Mouse (Mus musculus) intestine, embryonic 14.5 days (tissue): ENCODE results near the gene Pcsk6. TPM values are rescaled to one million over a fixed set of nuclear protein-coding genes. Genes with fewer than 3 reads are reported as not detected.

ENCODE experiments used
- ATAC-seq: fragments of 200-750 bp; cut with Nextera tagmentation; replicated peaks from 2 replicates; pipeline ENCODE4 v1.8.0; 2017; ENCODE audit warnings: low read depth, moderate number of reproducible peaks, moderate TSS enrichment, moderate library complexity; ENCODE audit not compliant: low FRiP score, low TSS enrichment
- DNase-seq: peaks from one replicate; pipeline ENCODE4 v3.0.0-alpha.2; 2018; ENCODE audit warnings: low spot score
- H3K27ac ChIP-seq: fragments of 300-500 bp; sonication (generic); 2 replicates; pipeline ENCODE4 v1.5.1; 2014; ENCODE audit warnings: low read depth, mild to moderate bottlenecking, control low read depth
- H3K27me3 ChIP-seq: fragments of 300-500 bp; sonication (generic); replicated peaks from 2 replicates; pipeline ENCODE4 v1.6.1; 2014; ENCODE audit warnings: low read length, control low read depth; ENCODE audit not compliant: control insufficient read depth, insufficient read depth
- H3K36me3 ChIP-seq: fragments of 300-500 bp; sonication (generic); 2 replicates; pipeline ENCODE4 v1.6.1; 2014; ENCODE audit warnings: low read length, control low read depth; ENCODE audit not compliant: control insufficient read depth, insufficient read depth
- H3K4me1 ChIP-seq: fragments of 300-500 bp; sonication (generic); replicated peaks from 2 replicates; pipeline ENCODE4 v1.6.1; 2014; ENCODE audit warnings: low read length, control low read depth, mixed read lengths; ENCODE audit not compliant: control insufficient read depth, insufficient read depth
- H3K4me2 ChIP-seq: fragments of 300-500 bp; sonication (generic); 2 replicates; pipeline ENCODE4 v1.6.1; 2014; ENCODE audit warnings: low read length
- H3K4me3 ChIP-seq: fragments of 300-500 bp; sonication (generic); 2 replicates; pipeline ENCODE4 v1.5.1; 2014; ENCODE audit warnings: low read depth, low read length, control low read depth, mixed read lengths
- H3K9ac ChIP-seq: fragments of 300-500 bp; sonication (generic); 2 replicates; pipeline ENCODE4 v1.6.1; 2014; ENCODE audit warnings: mild to moderate bottlenecking, low read length
- H3K9me3 ChIP-seq: fragments of 300-500 bp; sonication (generic); 2 replicates; pipeline ENCODE4 v1.6.1; 2016; ENCODE audit warnings: low read length, control low read depth; ENCODE audit not compliant: control insufficient read depth
- WGBS: fragments of 180-500 bp; shearing (Covaris S2); extraction: QIAGEN DNeasy Blood & Tissue Kit; methylation state at CpG from one replicate; pipeline ENCODE4 v1.1.7; 2014; 5-methylcytosine and 5-hydroxymethylcytosine counted together
- polyA plus RNA-seq: library from polyadenylated mRNA; unstranded; fragments of >200 nt; fragmentation: Nextera tagmentation; extraction: Ambion mirVana; gene quantifications from 2 replicates; pipeline ENCODE4 v1.2.1, GENCODE M21; 2014

Gene Pcsk6
- polyA plus RNA-seq, 1 experiment from 2014 or later: 3.5 TPM

GRCm38 (mm10) chr7:65959221-65959924 is 97.8 kb downstream of the Pcsk6 start:
- H3K36me3 ChIP-seq: no peaks in the 10 kb centered on the region
- peaks cover 9% of the 10 kb centered on the region; the same call in 1 of the 2 replicates for H3K4me1 ChIP-seq
- H3K4me3 ChIP-seq: no peak overlapping the region
- H3K9ac ChIP-seq: no peak overlapping the region
- H3K9me3 ChIP-seq: no peaks in the 10 kb centered on the region
- WGBS: 95% methylated on average over 9 of the region's 9 CpGs
- H3K27ac ChIP-seq: no peak overlapping the region
- H3K4me2 ChIP-seq: no peak overlapping the region
- ATAC-seq (no peak), DNase-seq (no peak)
- H3K27me3 ChIP-seq: no peaks in the 10 kb centered on the region

GRCm38 (mm10) chr7:65962611-65963010 is 101.1 kb downstream of the Pcsk6 start:
- Histone ChIP-seq H3K9me3 (no peaks in the 10 kb centered on the region), H3K4me2 (no peak overlapping the region), H3K27ac (no peak overlapping the region), H3K27me3 (no peaks in the 10 kb centered on the region), H3K4me3 (no peak overlapping the region), H3K36me3 (no peaks in the 10 kb centered on the region), H3K4me1 (no peaks in the 10 kb centered on the region), H3K9ac (no peak overlapping the region)
- no peak for ATAC-seq
- DNase-seq: no peak
- 90% methylated on average over 7 of the region's 7 CpGs for WGBS

- Histone ChIP-seq H3K27me3 (no peaks in the 10 kb centered on the region), H3K9me3 (no peaks in the 10 kb centered on the region), H3K36me3 (no peaks in the 10 kb centered on the region), H3K4me2 (no peak overlapping the region), H3K4me1 (no peaks in the 10 kb centered on the region), H3K4me3 (no peak overlapping the region), H3K9ac (no peak overlapping the region), H3K27ac (no peak overlapping the region)
- DNase-seq (no peak), ATAC-seq (no peak)
Measured at GRCm38 (mm10) chr7:65964398-65964797, 102.9 kb downstream of the Pcsk6 start.

DNA sequence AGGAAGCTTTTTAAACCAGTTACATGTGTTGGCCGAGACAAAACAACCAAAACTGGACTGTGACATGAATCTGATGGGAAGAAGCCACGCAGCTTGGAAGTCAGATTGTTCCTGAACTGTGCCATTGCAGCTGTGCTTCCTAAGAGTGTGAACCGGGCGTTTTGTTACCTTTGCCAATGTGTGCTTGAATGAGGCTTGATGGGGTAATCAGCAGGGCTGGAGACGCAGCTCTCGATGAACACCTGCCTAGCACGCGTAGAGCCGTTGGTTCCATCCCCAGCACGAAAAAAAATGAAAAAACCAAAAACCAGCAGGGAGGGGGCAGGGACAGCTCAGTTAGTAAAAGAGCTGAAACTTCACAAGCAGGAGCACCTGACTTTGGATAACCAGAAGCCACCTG is 109.8 kb downstream of the Pcsk6 start:
- no peaks in the 10 kb centered on the region for H3K36me3 ChIP-seq
- H3K27me3 ChIP-seq: no peaks in the 10 kb centered on the region
- no peak overlapping the region for H3K27ac ChIP-seq
- DNase-seq (no peak), ATAC-seq (no peak)
- no peak overlapping the region for H3K9ac ChIP-seq
- WGBS: 85% methylated on average over 10 of the region's 10 CpGs
- H3K4me3 ChIP-seq: no peak overlapping the region
- no peaks in the 10 kb centered on the region for H3K9me3 ChIP-seq
- no peaks in the 10 kb centered on the region for H3K4me1 ChIP-seq
- H3K4me2 ChIP-seq: no peak overlapping the region

DNA sequence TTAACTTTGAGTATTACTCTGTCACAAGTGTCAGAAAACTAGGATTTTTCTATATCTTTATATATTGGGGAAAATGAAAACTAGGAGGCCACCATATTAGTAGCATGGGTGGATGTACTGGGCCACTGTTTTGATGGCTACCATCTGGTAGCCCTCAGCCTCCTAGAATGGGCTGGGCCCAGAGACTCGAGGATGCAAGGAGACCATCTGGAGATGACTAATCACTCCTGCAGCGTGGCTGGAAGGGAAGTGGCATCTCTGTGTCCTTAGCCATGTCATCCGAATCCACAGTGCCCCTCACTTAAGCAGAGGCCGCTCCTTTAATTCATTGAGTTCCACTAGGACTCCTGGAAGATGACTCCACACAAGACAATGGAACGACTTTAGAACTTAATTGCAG is 115.8 kb downstream of the Pcsk6 start:
- Histone ChIP-seq H3K36me3 (no peaks in the 10 kb centered on the region), H3K4me3 (no peak overlapping the region), H3K9me3 (no peaks in the 10 kb centered on the region), H3K27me3 (no peaks in the 10 kb centered on the region), H3K9ac (no peak overlapping the region), H3K4me1 (peaks cover 3% of the 10 kb centered on the region; the same call in 1 of the 2 replicates), H3K4me2 (no peak overlapping the region), H3K27ac (no peak overlapping the region)
- DNase-seq (no peak), ATAC-seq (no peak)
- WGBS: 60% methylated on average over 5 of the region's 5 CpGs

DNA sequence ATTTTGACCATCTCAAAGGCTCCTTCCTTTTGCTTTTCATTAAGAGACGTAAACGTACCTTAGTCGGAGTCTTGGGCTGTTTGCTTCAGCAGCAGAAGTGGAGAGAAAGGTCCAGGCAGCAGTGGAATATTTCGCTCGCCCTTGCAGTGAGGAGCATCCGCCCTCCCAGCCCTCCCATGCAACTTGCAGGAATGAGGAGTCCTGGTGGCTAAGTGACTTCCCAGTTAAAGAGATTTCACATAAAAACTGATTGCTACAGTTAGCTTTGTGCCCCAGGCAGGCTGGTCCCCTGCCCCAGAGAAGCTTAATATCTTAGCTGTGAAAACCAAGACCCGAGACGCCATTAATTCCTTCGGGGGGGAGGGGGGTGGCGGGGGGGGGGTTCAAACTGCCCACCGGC is 116.4 kb downstream of the Pcsk6 start:
- no peak overlapping the region for H3K4me2 ChIP-seq
- no peak overlapping the region for H3K27ac ChIP-seq
- H3K9ac ChIP-seq: no peak overlapping the region
- H3K9me3 ChIP-seq: no peaks in the 10 kb centered on the region
- WGBS: 78% methylated on average over 11 of the region's 11 CpGs
- ATAC-seq: no peak
- no peak overlapping the region for H3K4me3 ChIP-seq
- no peaks in the 10 kb centered on the region for H3K27me3 ChIP-seq
- no peak for DNase-seq
- H3K36me3 ChIP-seq: no peaks in the 10 kb centered on the region
- peaks cover 3% of the 10 kb centered on the region; the same call in 1 of the 2 replicates for H3K4me1 ChIP-seq

DNA sequence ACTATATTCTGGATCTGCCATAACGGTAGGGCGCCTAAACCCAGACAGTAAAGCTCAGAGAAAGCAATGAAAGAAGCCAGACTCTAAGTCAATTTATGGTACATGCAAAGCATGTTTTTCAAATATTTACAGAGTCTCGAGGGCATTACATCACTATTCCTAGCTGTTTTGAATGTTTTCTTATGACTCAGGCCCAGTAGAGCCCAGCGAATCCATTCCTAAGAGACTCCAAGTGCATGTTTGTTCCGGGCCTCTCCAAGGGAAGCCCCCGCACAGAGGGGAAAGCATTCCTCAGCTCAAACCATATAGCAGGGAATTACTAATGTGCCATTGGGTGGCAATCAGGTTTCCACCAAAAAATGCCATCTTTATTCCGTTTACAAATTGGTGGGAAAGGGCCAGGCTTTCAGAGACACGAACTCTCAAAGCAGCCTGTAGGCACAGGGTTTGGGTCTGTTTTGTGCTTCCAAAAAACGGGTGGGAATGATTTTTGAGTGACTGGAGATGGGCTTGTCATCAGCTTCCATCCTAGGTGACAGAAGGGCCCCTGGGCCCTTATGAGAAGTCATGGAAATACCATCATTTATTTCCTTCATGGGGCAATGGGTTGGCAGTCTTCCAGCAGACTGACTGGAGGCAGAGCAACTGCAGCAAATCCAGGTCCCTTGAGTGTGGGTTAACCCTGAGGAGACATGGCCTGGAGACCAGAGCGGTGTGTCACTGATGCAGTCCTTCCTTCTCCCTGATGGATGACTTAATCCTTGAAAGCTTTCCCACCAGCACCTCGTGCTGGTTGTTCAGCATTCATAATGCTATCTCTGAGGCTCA is 117.7 kb downstream of the Pcsk6 start:
- H3K27ac ChIP-seq: no peak overlapping the region
- no peak overlapping the region for H3K4me2 ChIP-seq
- WGBS: 54% methylated on average over 11 of the region's 11 CpGs
- no peak overlapping the region for H3K9ac ChIP-seq
- no peak overlapping the region for H3K4me3 ChIP-seq
- H3K27me3 ChIP-seq: no peaks in the 10 kb centered on the region
- H3K36me3 ChIP-seq: no peaks in the 10 kb centered on the region
- ATAC-seq (no peak), DNase-seq (no peak)
- peaks cover 3% of the 10 kb centered on the region; the same call in 1 of the 2 replicates for H3K4me1 ChIP-seq
- H3K9me3 ChIP-seq: no peaks in the 10 kb centered on the region

DNA sequence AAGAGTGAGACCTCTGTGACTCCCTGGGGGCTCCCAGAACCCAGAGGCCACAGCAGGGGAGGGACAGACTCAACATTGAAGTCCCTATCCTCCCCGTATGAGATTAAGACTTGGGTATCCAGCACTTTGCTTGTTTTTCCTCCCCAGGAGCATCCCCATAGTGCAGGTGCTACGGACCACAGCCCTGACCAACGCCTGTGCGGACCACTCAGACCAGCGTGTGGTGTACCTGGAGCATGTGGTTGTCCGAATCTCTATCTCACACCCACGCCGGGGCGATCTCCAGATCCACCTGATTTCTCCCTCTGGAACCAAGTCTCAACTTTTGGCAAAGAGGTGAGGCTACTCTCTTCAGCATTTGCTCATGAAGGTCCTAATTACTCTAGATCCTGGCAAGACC is 118.5 kb downstream of the Pcsk6 start:
- no peak overlapping the region for H3K4me3 ChIP-seq
- H3K9me3 ChIP-seq: no peaks in the 10 kb centered on the region
- DNase-seq (no peak), ATAC-seq (no peak)
- H3K27ac ChIP-seq: no peak overlapping the region
- peaks cover 3% of the 10 kb centered on the region; the same call in 1 of the 2 replicates for H3K4me1 ChIP-seq
- WGBS: 91% methylated on average over 9 of the region's 9 CpGs
- no peaks in the 10 kb centered on the region for H3K27me3 ChIP-seq
- no peak overlapping the region for H3K9ac ChIP-seq
- H3K4me2 ChIP-seq: no peak overlapping the region
- H3K36me3 ChIP-seq: no peaks in the 10 kb centered on the region
